Mouse (Mus musculus) heart, adult 2 months (tissue): ENCODE results near the gene Mrfap1.

Experiments used
- CTCF ChIP-seq: fragments of 200-600 bp; IDR thresholded peaks from 2 replicates; pipeline ENCODE4 v1.8.1; 2022; ENCODE audit warnings: antibody characterized with exemption, mild to moderate bottlenecking, moderate library complexity
- POLR2A ChIP-seq: fragments of 200-500 bp; IDR thresholded peaks from 2 replicates; pipeline ENCODE4 v1.6.1; 2011; ENCODE audit warnings: mild to moderate bottlenecking, low read depth, low read length, control low read depth; ENCODE audit not compliant: insufficient read depth

- TF ChIP-seq CTCF: no peak
- TF ChIP-seq POLR2A: no peak
Observed at GRCm38 (mm10) chr5:36766958-36767703, 29.4 kb downstream of the Mrfap1 start.
